Mouse (Mus musculus) intestine, embryonic 16.5 days (tissue): ENCODE measurements around the gene Slc9a8. TPM values are rescaled to one million over a fixed set of nuclear protein-coding genes. Genes with fewer than 3 reads are reported as not detected.
"Not testable (repeated sequence)": the region's sequence is repeated elsewhere in the genome, so short reads cannot be mapped to it uniquely, and the experiment has no call there.

Experiments
- ATAC-seq: fragments of 200-750 bp; cut with Nextera tagmentation; 2 replicates; pipeline ENCODE4 v1.8.0; 2017; ENCODE audit warnings: moderate TSS enrichment, moderate library complexity
- H3K27ac ChIP-seq: fragments of 300-500 bp; sonication (generic); 2 replicates; pipeline ENCODE4 v1.5.1; 2014; ENCODE audit warnings: mild to moderate bottlenecking, low read length
- H3K27me3 ChIP-seq: fragments of 300-500 bp; sonication (generic); replicated peaks from 2 replicates; pipeline ENCODE4 v1.6.1; 2014; ENCODE audit warnings: low read length, control low read depth, mixed read lengths; ENCODE audit not compliant: control insufficient read depth, insufficient read depth
- H3K36me3 ChIP-seq: fragments of 300-500 bp; sonication (generic); 2 replicates; pipeline ENCODE4 v1.6.1; 2014; ENCODE audit warnings: low read length, control low read depth; ENCODE audit not compliant: control insufficient read depth, insufficient read depth
- H3K4me1 ChIP-seq: fragments of 300-500 bp; sonication (generic); 2 replicates; pipeline ENCODE4 v1.6.1; 2014; ENCODE audit warnings: low read length, control low read depth, mixed read lengths; ENCODE audit not compliant: control insufficient read depth, insufficient read depth
- H3K4me2 ChIP-seq: fragments of 300-500 bp; sonication (generic); 2 replicates; pipeline ENCODE4 v1.6.1; 2014; ENCODE audit warnings: low read depth, low read length, control low read depth
- H3K4me3 ChIP-seq: fragments of 300-500 bp; sonication (generic); 2 replicates; pipeline ENCODE4 v1.5.1; 2014; ENCODE audit warnings: mild to moderate bottlenecking, low read length
- H3K9ac ChIP-seq: fragments of 300-500 bp; sonication (generic); 2 replicates; pipeline ENCODE4 v1.6.1; 2014; ENCODE audit warnings: low read depth, low read length
- H3K9me3 ChIP-seq: fragments of 300-500 bp; sonication (generic); 2 replicates; pipeline ENCODE4 v1.6.1; 2016; ENCODE audit warnings: low read length, control low read depth; ENCODE audit not compliant: control insufficient read depth
- WGBS: fragments of 180-500 bp; shearing (Covaris S2); extraction: QIAGEN DNeasy Blood & Tissue Kit; methylation state at CpG from one replicate; pipeline ENCODE4 v1.1.7; 2014; 5-methylcytosine and 5-hydroxymethylcytosine counted together
- polyA plus RNA-seq: library from polyadenylated mRNA; unstranded; fragments of >200 nt; fragmentation: Nextera tagmentation; extraction: Ambion mirVana; gene quantifications from 2 replicates; pipeline ENCODE4 v1.2.1, GENCODE M21; 2015

Gene Slc9a8
- polyA plus RNA-seq, 1 experiment from 2014 or later: 19.0 TPM

GRCm38 (mm10) chr2:167381596-167381995 lies 39.9 kb upstream of the Slc9a8 start:
- no peaks in the 10 kb centered on the region for H3K27me3 ChIP-seq
- no peak overlapping the region for H3K27ac ChIP-seq
- H3K4me1 ChIP-seq: peaks cover 7% of the 10 kb centered on the region
- WGBS: 84% methylated on average over 7 of the region's 7 CpGs
- H3K36me3 ChIP-seq: no peaks in the 10 kb centered on the region
- no peak for ATAC-seq
- H3K4me3 ChIP-seq: no peak overlapping the region
- no peak overlapping the region for H3K4me2 ChIP-seq
- H3K9me3 ChIP-seq: no peaks in the 10 kb centered on the region
- H3K9ac ChIP-seq: no peak overlapping the region

- ATAC-seq: no peak
- no peaks in the 10 kb centered on the region for H3K9me3 ChIP-seq
- no peak overlapping the region for H3K9ac ChIP-seq
- WGBS: 89% methylated on average over 7 of the region's 7 CpGs
- H3K4me2 ChIP-seq: no peak overlapping the region
- H3K4me3 ChIP-seq: no peak overlapping the region
- no peaks in the 10 kb centered on the region for H3K36me3 ChIP-seq
- peaks cover 7% of the 10 kb centered on the region for H3K4me1 ChIP-seq
- H3K27ac ChIP-seq: no peak overlapping the region
- no peaks in the 10 kb centered on the region for H3K27me3 ChIP-seq
These were observed 39.1 kb upstream of the Slc9a8 start for GRCm38 (mm10) chr2:167382389-167382788.

- ATAC-seq: peak; percentile 72
- 52% methylated on average over 13 of the region's 13 CpGs for WGBS
- Histone ChIP-seq H3K4me2 (no peak overlapping the region), H3K27me3 (no peaks in the 10 kb centered on the region), H3K9ac (no peak overlapping the region), H3K4me3 (no peak overlapping the region), H3K9me3 (no peaks in the 10 kb centered on the region), H3K4me1 (peaks cover 7% of the 10 kb centered on the region), H3K27ac (no peak overlapping the region), H3K36me3 (no peaks in the 10 kb centered on the region)
These were observed 37.8 kb upstream of the Slc9a8 start for GRCm38 (mm10) chr2:167383666-167384083.

GRCm38 (mm10) chr2:167386456-167386855 lies 35.1 kb upstream of the Slc9a8 start:
- Histone ChIP-seq H3K4me2 (no peak overlapping the region), H3K27me3 (no peaks in the 10 kb centered on the region), H3K4me1 (no peaks in the 10 kb centered on the region; the same call in 1 of the 2 replicates), H3K4me3 (no peak overlapping the region), H3K9ac (no peak overlapping the region), H3K36me3 (no peaks in the 10 kb centered on the region), H3K9me3 (no peaks in the 10 kb centered on the region), H3K27ac (no peak overlapping the region)
- 84% methylated on average over 4 of the region's 4 CpGs for WGBS
- ATAC-seq: no peak

- Histone ChIP-seq H3K4me2 (no peak overlapping the region), H3K4me3 (no peak overlapping the region), H3K9me3 (no peaks in the 10 kb centered on the region), H3K27ac (no peak overlapping the region), H3K27me3 (no peaks in the 10 kb centered on the region), H3K9ac (no peak overlapping the region), H3K4me1 (no peaks in the 10 kb centered on the region; the same call in 1 of the 2 replicates), H3K36me3 (no peaks in the 10 kb centered on the region)
- WGBS: 83% methylated on average over 6 of the region's 6 CpGs
- ATAC-seq: no peak
These were observed 34.5 kb upstream of the Slc9a8 start for GRCm38 (mm10) chr2:167386998-167387397.

GRCm38 (mm10) chr2:167394426-167394825 lies 27.1 kb upstream of the Slc9a8 start:
- H3K36me3 ChIP-seq: no peaks in the 10 kb centered on the region
- no peaks in the 10 kb centered on the region for H3K4me1 ChIP-seq
- H3K9me3 ChIP-seq: no peaks in the 10 kb centered on the region
- H3K27me3 ChIP-seq: no peaks in the 10 kb centered on the region
- no peak overlapping the region for H3K9ac ChIP-seq
- no peak overlapping the region for H3K4me3 ChIP-seq
- H3K4me2 ChIP-seq: no peak overlapping the region
- WGBS: 78% methylated on average over 7 of the region's 7 CpGs
- H3K27ac ChIP-seq: no peak overlapping the region
- no peak for ATAC-seq

- not testable (repeated sequence) for H3K36me3 ChIP-seq, H3K9me3 ChIP-seq, H3K9ac ChIP-seq, H3K27ac ChIP-seq, ATAC-seq, H3K4me2 ChIP-seq, H3K27me3 ChIP-seq, H3K4me1 ChIP-seq, H3K4me3 ChIP-seq
- 96% methylated on average over 9 of the region's 9 CpGs for WGBS
These were observed 25.1 kb upstream of the Slc9a8 start for GRCm38 (mm10) chr2:167396420-167396819.

- 46% methylated on average over 4 of the region's 4 CpGs for WGBS
These were observed 22.5 kb upstream of the Slc9a8 start for GRCm38 (mm10) chr2:167399012-167399411.

GRCm38 (mm10) chr2:167399646-167400045 lies 21.9 kb upstream of the Slc9a8 start:
- Histone ChIP-seq H3K4me2 (no peak overlapping the region), H3K27ac (no peak overlapping the region), H3K27me3 (no peaks in the 10 kb centered on the region), H3K9ac (no peak overlapping the region), H3K36me3 (no peaks in the 10 kb centered on the region), H3K4me1 (no peaks in the 10 kb centered on the region), H3K9me3 (no peaks in the 10 kb centered on the region), H3K4me3 (no peak overlapping the region)
- 77% methylated on average over 7 of the region's 7 CpGs for WGBS
- ATAC-seq: no peak

More at GRCm38 (mm10) chr2:167399012-167399411, 22.5 kb upstream of the Slc9a8 start:
- Histone ChIP-seq H3K4me2 (no peak overlapping the region), H3K4me3 (no peak overlapping the region), H3K9me3 (no peaks in the 10 kb centered on the region), H3K27me3 (no peaks in the 10 kb centered on the region), H3K4me1 (no peaks in the 10 kb centered on the region), H3K36me3 (no peaks in the 10 kb centered on the region), H3K9ac (no peak overlapping the region), H3K27ac (no peak overlapping the region)
- ATAC-seq: no peak

- no peak overlapping the region for H3K4me3 ChIP-seq
- H3K36me3 ChIP-seq: no peaks in the 10 kb centered on the region
- ATAC-seq: peak; percentile 72
- no peaks in the 10 kb centered on the region for H3K4me1 ChIP-seq
- H3K27ac ChIP-seq: peak overlapping the region; percentile 43
- no peaks in the 10 kb centered on the region for H3K27me3 ChIP-seq
- no peaks in the 10 kb centered on the region for H3K9me3 ChIP-seq
- 59% methylated on average over 7 of the region's 7 CpGs for WGBS
- H3K9ac ChIP-seq: 0 out of 2 replicates have a peak overlapping the region, but pooled peaks have one; percentile 32
- H3K4me2 ChIP-seq: peak overlapping the region; percentile 23
These were observed 18.4 kb upstream of the Slc9a8 start for GRCm38 (mm10) chr2:167403085-167403484.
